Mouse (Mus musculus): Measurements from ENCODE around the gene Plb1. TPM values are rescaled to one million over a fixed set of nuclear protein-coding genes. Genes with fewer than 3 reads are reported as not detected.

The Plb1 gene
- polyA plus RNA-seq, 1 experiment from 2014 or later, result 16.6 TPM

DNA sequence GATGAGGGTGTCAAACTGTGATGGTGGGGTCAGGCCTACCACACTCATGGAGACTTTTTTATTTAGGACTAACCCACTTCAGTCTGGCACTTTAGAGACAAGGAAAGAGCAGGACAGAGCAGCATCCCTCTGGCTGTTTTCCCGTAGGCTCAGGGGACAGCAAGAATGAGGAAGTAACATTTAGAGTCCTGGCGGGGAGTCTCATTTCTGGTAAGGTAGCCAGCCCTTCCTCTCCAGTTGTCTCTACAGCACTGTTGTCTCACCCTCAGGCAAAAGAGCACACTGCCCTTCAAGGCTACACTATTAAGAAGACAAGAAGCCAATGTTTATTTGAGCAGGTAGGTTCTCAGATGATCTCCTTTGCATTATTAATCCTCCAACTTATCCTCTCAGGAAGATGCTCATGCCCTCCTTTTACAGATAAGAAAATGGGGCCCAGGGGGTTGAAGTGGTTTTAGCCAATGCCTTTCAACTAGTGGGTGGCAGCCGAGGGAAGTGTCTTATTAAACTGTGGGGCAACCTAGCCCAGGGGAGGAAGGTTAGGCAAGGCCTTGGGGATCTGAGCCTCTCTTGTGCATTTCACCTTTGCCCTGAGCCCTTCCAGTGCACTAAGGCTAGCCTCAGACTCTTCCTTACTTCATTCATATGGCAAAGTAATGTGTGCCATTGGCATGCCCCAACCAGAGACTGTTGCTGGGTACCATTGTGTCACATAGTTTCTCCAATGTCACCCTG, 178.6 kb downstream of the Plb1 start:
- no peak overlapping the region for H3K4me2 ChIP-seq (replicated peaks; ENCODE audit: low read depth, low read length)
- WGBS, result 55% methylated on average over 3 of the region's 3 CpGs
- no peak overlapping the region for H3K27ac ChIP-seq (ENCODE audit: low read length)
- H3K9ac ChIP-seq (replicated peaks; ENCODE audit: low read depth), result no peak overlapping the region
- TF ChIP-seq CTCF (IDR thresholded peaks at IDR 0.05) (no peak), EP300 (IDR thresholded peaks at IDR 0.05) (no peak)
- ATAC-seq, result no peak
- DNase-seq (ENCODE audit: low spot score), result no peak
- no peak overlapping the region for H3K4me3 ChIP-seq (ENCODE audit: low read depth, low read length)
- H3K9me3 ChIP-seq (ENCODE audit: low read length), result no peaks in the 10 kb centered on the region
- H3K36me3 ChIP-seq (ENCODE audit: insufficient read depth, low read length), result no peaks in the 10 kb centered on the region
- H3K27me3 ChIP-seq (replicated peaks; ENCODE audit: insufficient read depth, low read length), result no peaks in the 10 kb centered on the region
- peaks cover 17% of the 10 kb centered on the region; the same call in 1 of the 2 replicates for H3K4me1 ChIP-seq (ENCODE audit: insufficient read depth, low read depth, low read length)

GRCm38 (mm10) chr5:32412186-32412950, 179.9 kb downstream of the Plb1 start:
- DNase-seq (ENCODE audit: low spot score) (no peak), ATAC-seq (peak; percentile 39)
- Histone ChIP-seq H3K36me3 (ENCODE audit: insufficient read depth, low read length) (no peaks in the 10 kb centered on the region), H3K9me3 (ENCODE audit: low read length) (no peaks in the 10 kb centered on the region), H3K9ac (replicated peaks; ENCODE audit: low read depth) (no peak overlapping the region), H3K4me1 (ENCODE audit: insufficient read depth, low read depth, low read length) (peaks cover 17% of the 10 kb centered on the region; the same call in 1 of the 2 replicates), H3K27ac (ENCODE audit: low read length) (peak overlapping the region; percentile 64), H3K4me3 (ENCODE audit: low read depth, low read length) (no peak overlapping the region), H3K27me3 (replicated peaks; ENCODE audit: insufficient read depth, low read length) (no peaks in the 10 kb centered on the region), H3K4me2 (replicated peaks; ENCODE audit: low read depth, low read length) (no peak overlapping the region)
- TF ChIP-seq EP300 (IDR thresholded peaks at IDR 0.05) (no peak), CTCF (IDR thresholded peaks at IDR 0.05) (no peak)
- 18% methylated on average over 1 of the region's 1 CpGs for WGBS

- no peaks in the 10 kb centered on the region for H3K9me3 ChIP-seq (ENCODE audit: low read length)
Measured at GRCm38 (mm10) chr5:32413083-32413482, 180.6 kb downstream of the Plb1 start.

GRCm38 (mm10) chr5:32413569-32413968, 181.1 kb downstream of the Plb1 start:
- Histone ChIP-seq H3K27me3 (replicated peaks; ENCODE audit: insufficient read depth, low read length) (no peaks in the 10 kb centered on the region), H3K9me3 (ENCODE audit: low read length) (no peaks in the 10 kb centered on the region), H3K4me1 (ENCODE audit: insufficient read depth, low read depth, low read length) (peaks cover 17% of the 10 kb centered on the region; the same call in 1 of the 2 replicates), H3K9ac (replicated peaks; ENCODE audit: low read depth) (no peak overlapping the region), H3K36me3 (ENCODE audit: insufficient read depth, low read length) (no peaks in the 10 kb centered on the region), H3K27ac (ENCODE audit: low read length) (0 out of 2 replicates have a peak overlapping the region, but pooled peaks have one; percentile 64), H3K4me2 (replicated peaks; ENCODE audit: low read depth, low read length) (no peak overlapping the region), H3K4me3 (ENCODE audit: low read depth, low read length) (no peak overlapping the region)
- ATAC-seq (no peak), DNase-seq (ENCODE audit: low spot score) (no peak)
- 66% methylated on average over 2 of the region's 2 CpGs for WGBS
- no peak for TF ChIP-seq CTCF (IDR thresholded peaks at IDR 0.05)
- TF ChIP-seq EP300 (IDR thresholded peaks at IDR 0.05), result no peak

More at GRCm38 (mm10) chr5:32413083-32413482, 180.6 kb downstream of the Plb1 start:
- H3K4me3 ChIP-seq (ENCODE audit: low read depth, low read length), result no peak overlapping the region
- 0 out of 2 replicates have a peak overlapping the region, but pooled peaks have one; percentile 64 for H3K27ac ChIP-seq (ENCODE audit: low read length)
- H3K27me3 ChIP-seq (replicated peaks; ENCODE audit: insufficient read depth, low read length), result no peaks in the 10 kb centered on the region
- no peak overlapping the region for H3K4me2 ChIP-seq (replicated peaks; ENCODE audit: low read depth, low read length)
- TF ChIP-seq CTCF (IDR thresholded peaks at IDR 0.05), result no peak
- no peak for TF ChIP-seq EP300 (IDR thresholded peaks at IDR 0.05)
- no peaks in the 10 kb centered on the region for H3K36me3 ChIP-seq (ENCODE audit: insufficient read depth, low read length)
- H3K4me1 ChIP-seq (ENCODE audit: insufficient read depth, low read depth, low read length), result peaks cover 17% of the 10 kb centered on the region; the same call in 1 of the 2 replicates
- no peak for DNase-seq (ENCODE audit: low spot score)
- ATAC-seq, result no peak
- no peak overlapping the region for H3K9ac ChIP-seq (replicated peaks; ENCODE audit: low read depth)
- 70% methylated on average over 2 of the region's 2 CpGs for WGBS

- H3K9ac ChIP-seq (replicated peaks; ENCODE audit: low read depth), result no peak overlapping the region
- no peak overlapping the region for H3K4me3 ChIP-seq (ENCODE audit: low read depth, low read length)
- DNase-seq (ENCODE audit: low spot score) (no peak), ATAC-seq (no peak)
- TF ChIP-seq CTCF (IDR thresholded peaks at IDR 0.05), result no peak
- no peak for TF ChIP-seq EP300 (IDR thresholded peaks at IDR 0.05)
- 55% methylated on average over 5 of the region's 5 CpGs for WGBS
- peaks cover 17% of the 10 kb centered on the region; the same call in 1 of the 2 replicates for H3K4me1 ChIP-seq (ENCODE audit: insufficient read depth, low read depth, low read length)
- peak overlapping the region; percentile 51; the same call in 1 of the 2 replicates for H3K27ac ChIP-seq (ENCODE audit: low read length)
- H3K36me3 ChIP-seq (ENCODE audit: insufficient read depth, low read length), result no peaks in the 10 kb centered on the region
- no peak overlapping the region for H3K4me2 ChIP-seq (replicated peaks; ENCODE audit: low read depth, low read length)
- no peaks in the 10 kb centered on the region for H3K27me3 ChIP-seq (replicated peaks; ENCODE audit: insufficient read depth, low read length)
- no peaks in the 10 kb centered on the region for H3K9me3 ChIP-seq (ENCODE audit: low read length)
Measured at GRCm38 (mm10) chr5:32414461-32414985, 182.0 kb downstream of the Plb1 start.

- ATAC-seq (no peak), DNase-seq (ENCODE audit: low spot score) (no peak)
- no peak for TF ChIP-seq EP300 (IDR thresholded peaks at IDR 0.05)
- TF ChIP-seq CTCF (IDR thresholded peaks at IDR 0.05), result no peak
- 84% methylated on average over 6 of the region's 6 CpGs for WGBS
- H3K27ac ChIP-seq (ENCODE audit: low read length), result no peak overlapping the region
- H3K27me3 ChIP-seq (replicated peaks; ENCODE audit: insufficient read depth, low read length), result no peaks in the 10 kb centered on the region
- H3K9ac ChIP-seq (replicated peaks; ENCODE audit: low read depth), result no peak overlapping the region
- H3K36me3 ChIP-seq (ENCODE audit: insufficient read depth, low read length), result no peaks in the 10 kb centered on the region
- H3K4me1 ChIP-seq (ENCODE audit: insufficient read depth, low read depth, low read length), result peaks cover 17% of the 10 kb centered on the region; the same call in 1 of the 2 replicates
- no peak overlapping the region for H3K4me2 ChIP-seq (replicated peaks; ENCODE audit: low read depth, low read length)
- H3K9me3 ChIP-seq (ENCODE audit: low read length), result no peaks in the 10 kb centered on the region
- no peak overlapping the region for H3K4me3 ChIP-seq (ENCODE audit: low read depth, low read length)
Measured at GRCm38 (mm10) chr5:32415554-32415953, 183.0 kb downstream of the Plb1 start.

Other genes starting within 250 kb of the Plb1 start
- 7.9 and 8.9 TPM in 2 replicates for gene Fosl2, start 96.9 kb upstream of the Plb1 start, polyA plus RNA-seq (2015; fragmentation: Nextera tagmentation; extraction: Ambion mirVana)
- gene Ppp1cb, start 226.1 kb downstream of the Plb1 start, polyA plus RNA-seq (2015; fragmentation: Nextera tagmentation; extraction: Ambion mirVana), result 159 and 165 TPM in 2 replicates